Mouse (Mus musculus) layer of hippocampus, postnatal 25 days (tissue): ENCODE results near the gene Plpp3. TPM values are rescaled to one million over a fixed set of nuclear protein-coding genes. Genes with fewer than 3 reads are reported as not detected.

Experiments
- DNase-seq, 2 experiments: peaks; one replicate each; pipeline ENCODE4 v3.0.0; 2022; ENCODE audit warnings: mixed read lengths in 2 of 2, low spot score in 1 of 2; ENCODE audit errors: extremely low spot score in 1 of 2
- total RNA-seq, 2 experiments: library from RNA; stranded (reverse); gene quantifications; 2 replicates each; pipeline ENCODE4 v1.2.3; 2021

Plpp3 gene
- total RNA-seq, 2 experiments from 2014 or later: 202 to 209 TPM

- DNase-seq: no peak
These were observed 121.6 kb downstream of the Plpp3 start for GRCm38 (mm10) chr4:105278571-105279410.

GRCm38 (mm10) chr4:105279806-105280205 lies 122.7 kb downstream of the Plpp3 start:
- DNase-seq: no peak

- no peak for DNase-seq
These were observed 124.6 kb downstream of the Plpp3 start for GRCm38 (mm10) chr4:105281751-105282231.

Other genes with a start within 250 kb of the Plpp3 start
- 1 to 10 TPM; 2.6 to 2.8 TPM for gene Fyb2, start 243.9 kb upstream of the Plpp3 start, total RNA-seq
- gene Prkaa2, start 47.5 kb upstream of the Plpp3 start, total RNA-seq: 10 to 100 TPM; 16.3 to 18.6 TPM